In genomic region chr12:111457742-111458141, GRCm38 (mm10) we compare ENCODE assay signal across 22 mouse cellular contexts. TPM values are rescaled to one million over a fixed set of nuclear protein-coding genes. Genes with fewer than 3 reads are reported as not detected.
"Had no signal": no experiment of that assay in that cellular context is flagged by ENCODE, and none has a peak within 500 bp of the region (broad histone marks: within the 10 kb centered on the region; RNA-seq: fewer than 3 reads in every experiment).

No protein-coding gene starts in this region.

- H3K4me3 ChIP-seq: layer of hippocampus, adult 2 months; liver, embryonic 15.5 days; lung, embryonic 15.5 days; neural tube, embryonic 12.5 days; neural tube, embryonic 15.5 days; stomach, embryonic 15.5 days had no signal

- H3K4me1 ChIP-seq: neural tube, embryonic 12.5 days; neural tube, embryonic 15.5 days had no signal

- H3K4me2 ChIP-seq: liver, embryonic 15.5 days; lung, embryonic 15.5 days; midbrain, embryonic 11.5 days; neural tube, embryonic 12.5 days; neural tube, embryonic 15.5 days; stomach, embryonic 15.5 days had no signal

- H3K27ac ChIP-seq: layer of hippocampus, adult 2 months; liver, embryonic 15.5 days; lung, embryonic 15.5 days; neural tube, embryonic 12.5 days; neural tube, embryonic 15.5 days; stomach, embryonic 15.5 days had no signal

- DNase-seq: kidney, adult 9 months; kidney, postnatal 14 days; layer of hippocampus, adult 9-11 months; lung, adult 18-20 months; lung, postnatal 10 days; lung, postnatal 36 days; midbrain, embryonic 14.5 days; right cerebral cortex, adult 18-20 months; right cerebral cortex, postnatal 14 days; right cerebral cortex, postnatal 4 days; spleen, adult 18-20 months; thymus, postnatal 25 days had no signal

- H3K36me3 ChIP-seq: lung, embryonic 15.5 days; neural tube, embryonic 12.5 days; neural tube, embryonic 15.5 days; stomach, embryonic 15.5 days had no signal

- H3K9ac ChIP-seq: liver, embryonic 15.5 days; lung, embryonic 15.5 days; neural tube, embryonic 12.5 days; neural tube, embryonic 15.5 days; stomach, embryonic 15.5 days had no signal

RNA-seq across cellular contexts. Expression of gene Gm266, which starts 27.9 kb away (rescaled TPM):
- total RNA-seq: liver, adult 2 months; megakaryocyte progenitor cell, adult 5-6 weeks; megakaryocyte-erythroid progenitor cell, adult 5-6 weeks had no signal
- polyA plus RNA-seq: liver, adult 2 months had no signal

RNA-seq across cellular contexts. Expression of gene Exoc3l4, which starts 40.9 kb away (rescaled TPM):
- total RNA-seq: megakaryocyte-erythroid progenitor cell, adult 5-6 weeks had no signal

RNA-seq across cellular contexts. Expression of gene Lbhd2, which starts 51.1 kb away (rescaled TPM):
- total RNA-seq: liver, adult 2 months; megakaryocyte-erythroid progenitor cell, adult 5-6 weeks had no signal
- polyA plus RNA-seq: liver, adult 2 months; liver, embryonic 15.5 days; midbrain, embryonic 11.5 days had no signal
